8 mouse cellular contexts compared by ENCODE assay signal in the genomic region with DNA sequence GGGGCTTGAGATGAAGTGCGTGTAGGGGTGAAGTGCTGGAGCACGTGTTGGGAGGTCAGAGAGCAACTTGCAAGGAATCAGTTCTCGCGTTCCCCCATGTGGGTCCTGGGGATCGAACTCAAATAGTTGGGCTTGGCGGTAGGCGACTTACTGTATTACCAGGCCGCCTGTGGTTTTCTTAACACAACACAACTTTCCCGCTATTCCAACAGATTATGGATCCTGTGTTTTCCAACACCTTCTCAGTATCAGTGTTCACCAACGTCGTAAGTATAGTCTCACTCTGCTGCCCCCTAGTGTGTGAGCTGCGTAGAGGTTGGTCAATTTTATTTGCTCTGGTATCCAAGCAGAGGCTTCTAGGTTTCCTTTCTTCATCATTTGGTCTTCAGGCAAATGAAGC. TPM values are rescaled to one million over a fixed set of nuclear protein-coding genes. Genes with fewer than 3 reads are reported as not detected.
DNase-seq lines count a peak whose midpoint lies in the region; ATAC-seq and TF ChIP-seq lines count a peak whose summit lies in the region.

No protein-coding gene starts in this region.

- H3K4me2 ChIP-seq in hindbrain, embryonic 11.5 days (replicated peaks; ENCODE audit: low read depth, low read length), result no peak overlapping the region
- H3K4me2 ChIP-seq in hindbrain, embryonic 16.5 days (ENCODE audit: low read length), result no peak overlapping the region
- H3K4me2 ChIP-seq in midbrain, postnatal 0 days (ENCODE audit: low read depth, low read length, poor library complexity, severe bottlenecking), result no peak overlapping the region

- no peak overlapping the region for H3K27ac ChIP-seq in hindbrain, embryonic 11.5 days (ENCODE audit: low read depth, low read length)
- H3K27ac ChIP-seq in hindbrain, embryonic 16.5 days (ENCODE audit: low read depth, low read length), result no peak overlapping the region
- H3K27ac ChIP-seq in midbrain, postnatal 0 days (ENCODE audit: low read depth, low read length), result no peak overlapping the region

- no peak overlapping the region for H3K4me3 ChIP-seq in hindbrain, embryonic 11.5 days (ENCODE audit: low read depth, low read length)
- H3K4me3 ChIP-seq in hindbrain, embryonic 16.5 days (ENCODE audit: low read length), result no peak overlapping the region
- no peak overlapping the region for H3K4me3 ChIP-seq in midbrain, postnatal 0 days (ENCODE audit: low read depth, low read length)

- WGBS in hindbrain, embryonic 11.5 days, result 54% methylated on average over 12 of the region's 12 CpGs
- 44% methylated on average over 12 of the region's 12 CpGs for WGBS in hindbrain, embryonic 16.5 days
- 39% methylated on average over 12 of the region's 12 CpGs for WGBS in large intestine, adult 2 months
- 51% methylated on average over 12 of the region's 12 CpGs for WGBS in midbrain, postnatal 0 days

- no peaks in the 10 kb centered on the region for H3K9me3 ChIP-seq in hindbrain, embryonic 11.5 days (ENCODE audit: control insufficient read depth, low read length)
- H3K9me3 ChIP-seq in hindbrain, embryonic 16.5 days (ENCODE audit: control insufficient read depth, low read length), result no peaks in the 10 kb centered on the region
- H3K9me3 ChIP-seq in midbrain, postnatal 0 days (ENCODE audit: low read length), result no peaks in the 10 kb centered on the region

- H3K36me3 ChIP-seq in hindbrain, embryonic 11.5 days (ENCODE audit: control insufficient read depth, insufficient read depth, low read length), result no peaks in the 10 kb centered on the region
- no peaks in the 10 kb centered on the region for H3K36me3 ChIP-seq in hindbrain, embryonic 16.5 days (ENCODE audit: control insufficient read depth, insufficient read depth, low read length)
- no peaks in the 10 kb centered on the region for H3K36me3 ChIP-seq in midbrain, postnatal 0 days (ENCODE audit: insufficient read depth, low read length)

- peak; percentile 53 for DNase-seq in hindbrain, embryonic 11.5 days (ENCODE audit: low spot score)
- peak; percentile 75 for DNase-seq in CD4-positive, CD25-positive, alpha-beta regulatory T cell, adult 2 months (ENCODE audit: low read depth, low spot score)
- DNase-seq in adrenal gland, postnatal 10 days, result peak; percentile 68
- DNase-seq in large intestine, adult 2 months (ENCODE audit: low read depth, low spot score), result peak; percentile 8
- peak; percentile 62 for DNase-seq in midbrain, postnatal 0 days (ENCODE audit: low spot score)
- DNase-seq in thymus, postnatal 4 days, result peak; percentile 73

- no peak for ATAC-seq in hindbrain, embryonic 11.5 days (ENCODE audit: low FRiP score)
- ATAC-seq in hindbrain, embryonic 16.5 days, result no peak
- ATAC-seq in erythroblast, adult 5-6 weeks (replicated peaks; ENCODE audit: low FRiP score, poor library complexity, severe bottlenecking), result peak; percentile 74
- ATAC-seq in midbrain, postnatal 0 days (ENCODE audit: low FRiP score), result no peak

- H3K9ac ChIP-seq in hindbrain, embryonic 11.5 days (ENCODE audit: low read depth, low read length), result no peak overlapping the region
- H3K9ac ChIP-seq in hindbrain, embryonic 16.5 days (ENCODE audit: low read depth, low read length), result no peak overlapping the region
- no peak overlapping the region for H3K9ac ChIP-seq in midbrain, postnatal 0 days (replicated peaks; ENCODE audit: low read length, poor library complexity, severe bottlenecking)

- no peaks in the 10 kb centered on the region for H3K27me3 ChIP-seq in hindbrain, embryonic 11.5 days (ENCODE audit: control insufficient read depth, insufficient read depth, low read length)
- H3K27me3 ChIP-seq in hindbrain, embryonic 16.5 days (replicated peaks; ENCODE audit: control insufficient read depth, insufficient read depth, low read length), result no peaks in the 10 kb centered on the region
- H3K27me3 ChIP-seq in midbrain, postnatal 0 days (ENCODE audit: insufficient read depth, low read length), result no peaks in the 10 kb centered on the region

- peak; percentile 72 for TF ChIP-seq CTCF in midbrain, postnatal 0 days (IDR thresholded peaks at IDR 0.05)

- H3K4me1 ChIP-seq in hindbrain, embryonic 11.5 days (replicated peaks; ENCODE audit: control insufficient read depth, insufficient read depth, low read length), result no peaks in the 10 kb centered on the region
- H3K4me1 ChIP-seq in hindbrain, embryonic 16.5 days (ENCODE audit: control insufficient read depth, insufficient read depth, low read depth, low read length), result no peaks in the 10 kb centered on the region
- no peaks in the 10 kb centered on the region for H3K4me1 ChIP-seq in midbrain, postnatal 0 days (ENCODE audit: insufficient read depth, low read length)

RNA-seq across cellular contexts. Expression of gene Nkrf, which starts 8.6 kb away (rescaled TPM):
- 7.9 and 8.4 TPM in 2 replicates for polyA plus RNA-seq in hindbrain, embryonic 11.5 days (2014; fragmentation: Nextera tagmentation; extraction: Ambion mirVana)
- 18.9 and 19.1 TPM in 2 replicates for polyA plus RNA-seq in hindbrain, embryonic 16.5 days (2015; fragmentation: Nextera tagmentation; extraction: Ambion mirVana)
- 1 to 10 TPM; 7.0 to 7.9 TPM for total RNA-seq in adrenal gland, postnatal 10 days (2021)
- 3.1 and 8.5 TPM in 2 replicates for total RNA-seq in erythroblast, adult 5-6 weeks (2015; ENCODE audit: low replicate concordance)
- 0.34 and 3.9 TPM in 2 replicates for total RNA-seq in erythroblast, adult 5-6 weeks (2017; ENCODE audit: low replicate concordance)
- 0.84 and 0.95 TPM in 2 replicates for polyA plus RNA-seq in large intestine, adult 2 months (2012; rRNA removed)
- total RNA-seq in midbrain, postnatal 0 days (2014; rRNA removed), result 23.7 and 24.0 TPM in 2 replicates
- polyA plus RNA-seq in midbrain, postnatal 0 days (2015; fragmentation: Nextera tagmentation; extraction: Ambion mirVana), result 15.4 and 15.5 TPM in 2 replicates

RNA-seq across cellular contexts. Expression of gene C330007P06Rik, which starts 37.4 kb away (rescaled TPM):
- 38.9 and 41.4 TPM in 2 replicates for polyA plus RNA-seq in hindbrain, embryonic 11.5 days (2014; fragmentation: Nextera tagmentation; extraction: Ambion mirVana)
- polyA plus RNA-seq in hindbrain, embryonic 16.5 days (2015; fragmentation: Nextera tagmentation; extraction: Ambion mirVana), result 22.9 and 24.6 TPM in 2 replicates
- total RNA-seq in adrenal gland, postnatal 10 days (2021), result 10 to 100 TPM; 41.0 to 46.1 TPM
- 9.2 and 22.2 TPM in 2 replicates for total RNA-seq in erythroblast, adult 5-6 weeks (2015; ENCODE audit: low replicate concordance)
- total RNA-seq in erythroblast, adult 5-6 weeks (2017; ENCODE audit: low replicate concordance), result 17.7 and 23.5 TPM in 2 replicates
- 5.0 and 11.2 TPM in 2 replicates for polyA plus RNA-seq in large intestine, adult 2 months (2012; rRNA removed)
- total RNA-seq in midbrain, postnatal 0 days (2014; rRNA removed), result 22.0 and 28.6 TPM in 2 replicates
- 16.9 and 18.8 TPM in 2 replicates for polyA plus RNA-seq in midbrain, postnatal 0 days (2015; fragmentation: Nextera tagmentation; extraction: Ambion mirVana)

RNA-seq across cellular contexts. Expression of gene Ube2a, which starts 37.6 kb away (rescaled TPM):
- polyA plus RNA-seq in hindbrain, embryonic 11.5 days (2014; fragmentation: Nextera tagmentation; extraction: Ambion mirVana), result 123 and 138 TPM in 2 replicates
- polyA plus RNA-seq in hindbrain, embryonic 16.5 days (2015; fragmentation: Nextera tagmentation; extraction: Ambion mirVana), result 117 and 118 TPM in 2 replicates
- 10 to 100 TPM; 60.0 to 66.5 TPM for total RNA-seq in adrenal gland, postnatal 10 days (2021)
- total RNA-seq in erythroblast, adult 5-6 weeks (2015; ENCODE audit: low replicate concordance), result 16.7 and 39.9 TPM in 2 replicates
- total RNA-seq in erythroblast, adult 5-6 weeks (2017; ENCODE audit: low replicate concordance), result 4.3 and 19.9 TPM in 2 replicates
- polyA plus RNA-seq in large intestine, adult 2 months (2012; rRNA removed), result 41.4 and 43.5 TPM in 2 replicates
- 39.4 and 40.4 TPM in 2 replicates for total RNA-seq in midbrain, postnatal 0 days (2014; rRNA removed)
- polyA plus RNA-seq in midbrain, postnatal 0 days (2015; fragmentation: Nextera tagmentation; extraction: Ambion mirVana), result 110 and 123 TPM in 2 replicates

Comparison
In these comparisons a context has a peak if more than half of its experiments do, and no peak if none do; other contexts are left out.
1. DNase-seq: peak in every context shown above with its lines; median percentile 75 in CD4-positive, CD25-positive, alpha-beta regulatory T cell, adult 2 months; 73 in thymus, postnatal 4 days; 68 in adrenal gland, postnatal 10 days; 62 in midbrain, postnatal 0 days; 53 in hindbrain, embryonic 11.5 days; 8 in large intestine, adult 2 months.